Mouse (Mus musculus) kidney, postnatal 10 days (tissue): Measurements from ENCODE around the gene Fcmr.
A peak's percentile ranks its signal among the peaks of the same experiment; 100 is the strongest.

Experiments used
- DNase-seq: peaks from one replicate; pipeline ENCODE4 v3.0.0; 2021; ENCODE audit warnings: mixed read lengths

The Fcmr gene

DNA sequence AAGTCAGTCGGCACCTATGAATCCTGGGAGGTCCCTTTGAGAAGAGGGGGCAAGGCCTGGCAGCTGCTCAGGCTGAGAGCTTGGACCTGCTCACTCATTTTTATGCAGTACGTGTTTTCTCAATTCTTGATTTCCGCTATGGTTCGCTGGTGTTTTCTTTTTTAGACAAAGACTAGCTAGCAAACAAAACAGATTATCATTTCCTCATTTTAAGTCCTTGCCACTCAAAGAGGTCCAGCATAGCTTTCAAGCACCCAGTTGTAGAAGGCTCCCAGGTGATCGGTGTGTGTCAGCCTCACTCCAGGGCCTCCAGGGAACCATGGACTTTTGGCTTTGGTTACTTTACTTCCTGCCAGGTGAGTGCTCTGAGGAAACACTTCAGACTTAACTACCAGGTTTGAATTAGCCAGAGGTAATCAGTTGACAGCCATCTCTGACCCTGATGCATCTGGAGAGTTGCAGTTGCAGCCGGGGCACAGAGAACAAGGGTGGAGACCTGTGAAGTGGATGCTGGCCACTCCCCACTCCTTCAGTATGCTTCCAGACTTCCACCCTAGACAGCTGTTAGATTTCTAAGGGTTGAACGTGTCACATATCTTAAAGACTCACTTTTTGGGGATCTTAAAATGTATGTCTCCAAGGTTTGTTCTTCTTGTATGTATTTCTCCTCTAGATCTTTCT is at the start of gene Fcmr:
TSS of gene Fcmr (plus strand) at position 129 of the 681 bp plus-strand sequence.
- no peak for DNase-seq

DNA sequence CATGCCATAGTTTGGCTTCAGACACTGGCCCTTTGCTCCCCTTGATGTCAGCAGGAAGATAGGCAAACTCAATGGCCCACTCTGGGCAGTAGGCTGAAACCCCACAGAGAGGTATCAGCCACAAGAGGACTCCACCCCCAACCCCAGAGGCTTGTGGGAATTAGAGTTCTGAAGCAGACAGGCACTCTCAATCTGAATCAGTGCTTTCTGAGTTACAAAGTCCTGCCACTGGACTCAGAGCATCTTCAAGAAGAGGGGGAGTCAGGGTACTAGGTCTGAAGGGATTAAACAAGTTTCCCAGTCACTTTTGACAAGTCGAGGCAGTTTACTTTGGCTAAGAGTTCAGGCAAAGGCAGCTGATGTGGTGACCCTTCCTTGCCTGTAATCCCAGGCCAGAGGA is 45.7 kb upstream of the Fcmr start:
- DNase-seq, result peak; percentile 31

DNA sequence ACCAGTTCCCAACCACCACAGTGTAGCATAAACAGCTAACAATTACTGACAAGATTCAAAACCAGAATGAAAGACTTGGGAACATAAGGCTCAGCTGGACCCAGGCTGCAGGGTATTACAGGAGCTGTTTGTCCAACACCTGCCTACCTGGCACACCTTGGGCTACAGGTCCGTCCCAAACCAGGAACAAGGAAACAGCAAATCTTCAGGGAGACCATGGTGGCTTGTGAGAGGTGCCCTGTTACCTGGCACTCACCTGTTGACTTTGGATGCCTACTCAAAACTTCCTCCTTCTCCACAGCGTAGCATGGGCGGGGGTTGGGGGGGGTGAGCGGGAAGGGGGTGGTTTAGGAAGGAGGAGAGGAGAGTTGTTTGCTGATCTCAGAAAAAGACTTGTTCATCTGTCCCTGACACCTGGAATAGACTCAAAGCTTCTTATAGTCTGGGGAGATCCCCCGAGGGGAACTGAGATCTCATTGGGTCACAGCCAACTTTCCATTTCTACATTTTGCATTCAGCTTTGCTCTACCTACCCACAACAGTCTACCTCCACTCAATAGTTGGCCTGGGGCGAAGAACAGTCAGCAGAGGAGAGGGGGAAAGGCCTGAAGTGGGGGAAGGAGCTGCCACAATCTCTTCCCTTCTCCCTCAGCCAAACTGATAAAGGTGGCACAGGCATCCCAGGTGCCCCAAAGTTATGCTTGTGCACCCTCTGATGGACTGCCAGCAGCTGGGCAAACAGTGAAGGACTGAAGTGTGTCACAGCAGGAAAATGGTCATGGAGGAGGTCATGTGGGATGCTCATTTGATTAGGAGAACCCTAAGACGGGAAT is 44.9 kb upstream of the Fcmr start:
- DNase-seq, result no peak

DNA sequence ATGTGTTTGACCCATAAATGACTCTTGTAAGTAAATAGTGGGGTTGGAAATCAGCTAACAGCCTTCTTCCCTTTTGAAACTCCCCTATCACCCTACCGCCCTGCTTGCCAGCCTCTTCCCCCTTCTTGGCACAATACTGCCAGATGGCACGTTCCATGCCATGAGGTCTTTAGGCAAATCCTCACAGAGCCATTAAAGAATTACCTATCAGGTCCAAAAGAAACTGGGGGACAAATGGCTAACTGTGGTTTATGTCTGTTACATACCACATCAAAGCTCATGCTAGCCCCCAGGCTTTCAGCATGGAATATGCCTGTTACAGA is 44.4 kb upstream of the Fcmr start:
- DNase-seq, result no peak

DNA sequence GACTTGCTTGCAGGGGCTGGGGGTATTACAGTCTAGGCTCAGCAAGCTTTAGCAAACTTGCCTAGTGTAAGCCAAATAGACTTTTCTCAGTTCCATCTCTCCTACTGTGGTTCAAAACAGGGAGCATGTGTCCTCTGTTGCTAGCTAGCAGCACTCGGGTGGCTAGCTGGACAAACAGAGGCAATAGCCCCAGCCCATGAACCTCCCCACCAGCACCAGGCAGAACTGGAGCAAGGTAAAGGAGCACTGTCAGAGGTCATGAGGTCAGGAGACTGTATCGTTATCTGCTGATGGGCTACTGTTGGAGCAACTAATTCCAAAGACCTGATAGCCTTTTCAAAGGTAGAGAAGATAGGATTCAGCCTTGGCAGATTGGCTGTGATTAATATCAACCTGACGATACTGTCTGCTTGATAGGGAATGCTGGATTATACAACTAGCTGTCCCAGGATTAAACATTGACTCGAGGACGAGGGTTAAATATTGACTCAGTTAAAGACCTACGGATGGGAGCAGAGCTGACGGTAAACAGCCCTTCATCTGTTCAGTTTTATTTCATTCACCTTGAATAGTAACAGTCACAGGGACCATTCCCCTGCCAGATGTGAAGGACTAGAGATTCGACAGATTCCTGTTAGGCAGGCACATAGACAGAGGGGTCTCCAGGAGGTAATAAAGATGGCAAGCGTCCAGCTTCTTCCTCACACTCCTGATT is 43.4 kb upstream of the Fcmr start:
- peak; percentile 35 for DNase-seq

DNA sequence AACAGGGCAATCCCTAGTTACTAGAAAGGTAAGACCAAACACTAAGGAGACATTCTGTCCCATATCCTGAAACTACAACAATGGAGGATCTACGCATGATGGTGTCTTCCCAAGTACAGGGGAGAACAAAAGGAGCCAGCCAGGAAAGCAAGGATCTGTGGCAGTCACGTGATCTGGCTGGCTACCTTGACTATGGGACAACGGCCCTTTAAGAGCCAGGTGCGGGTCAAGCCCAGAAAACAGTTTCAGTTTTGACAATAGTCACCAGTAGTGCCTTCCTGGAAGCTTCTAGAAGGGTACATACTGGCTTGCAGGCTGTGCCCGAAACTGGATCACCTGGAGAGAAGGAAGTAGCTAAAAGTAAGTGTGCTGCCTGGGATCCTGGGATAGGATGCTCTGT is 39.0 kb upstream of the Fcmr start, which contains the start of gene Pigr:
TSS of gene Pigr (plus strand) at position 237 of the 400 bp plus-strand sequence.
- DNase-seq, result no peak

DNA sequence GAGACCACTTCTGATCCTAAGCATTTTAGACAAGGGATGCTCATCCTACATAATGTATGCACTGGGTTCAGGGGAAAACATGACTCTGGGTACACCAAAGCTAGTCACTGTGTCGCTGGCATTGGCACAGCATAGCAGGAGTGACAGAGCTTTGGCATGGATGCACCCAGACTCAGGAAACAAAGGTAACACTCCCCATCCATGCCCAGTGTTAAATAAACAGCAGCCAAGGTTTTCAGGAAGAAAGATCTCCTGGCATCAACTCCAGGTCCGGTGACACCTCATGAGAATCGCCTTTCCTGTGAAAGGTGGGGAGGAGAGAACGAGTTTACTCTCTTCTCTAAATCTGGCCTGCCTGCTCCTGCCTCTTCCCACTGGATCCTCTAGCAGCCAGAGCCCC is 36.8 kb upstream of the Fcmr start:
- no peak for DNase-seq

DNA sequence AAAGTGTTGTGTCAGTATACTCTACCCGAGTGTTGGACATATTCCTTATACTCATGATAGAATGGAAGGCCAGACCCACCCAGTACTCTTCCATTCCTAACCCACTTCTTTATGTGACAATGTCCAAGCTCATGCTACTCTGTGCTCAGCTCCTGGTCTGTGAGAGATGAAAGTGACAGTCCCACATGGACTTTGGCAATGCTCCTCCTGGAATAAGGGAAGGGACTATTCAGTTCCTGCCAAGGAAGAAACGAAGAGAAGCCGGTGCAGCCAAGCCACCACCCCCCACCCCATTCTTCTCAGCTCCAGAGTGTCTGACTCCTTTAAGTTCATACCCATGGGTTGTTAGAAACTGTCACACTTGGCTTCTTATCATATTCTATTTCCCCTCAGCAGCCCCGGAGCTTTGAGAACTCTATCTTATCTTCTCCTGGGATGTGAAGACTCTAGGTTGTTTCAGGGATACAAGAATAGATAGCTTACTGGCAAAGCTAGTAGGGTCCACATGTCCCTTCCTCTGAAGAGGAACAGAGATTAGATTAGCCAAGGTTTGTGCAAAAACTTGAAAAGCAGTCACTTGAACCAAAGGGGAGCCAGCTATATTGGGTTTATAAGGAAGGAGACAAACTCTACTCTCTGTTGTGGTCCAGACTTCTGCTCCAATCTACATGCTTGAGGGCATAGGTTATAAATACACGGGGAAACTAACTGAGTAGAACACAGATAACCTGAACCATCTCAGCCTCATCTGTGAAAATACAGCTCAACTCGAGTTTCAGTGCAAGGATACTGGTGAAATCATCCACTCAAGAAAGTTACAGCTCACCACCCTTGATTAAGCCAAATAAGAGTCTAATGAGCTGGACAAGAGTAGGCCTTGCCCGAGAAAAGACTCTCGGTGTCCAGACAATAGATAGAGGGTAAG is 35.3 kb upstream of the Fcmr start:
- DNase-seq, result no peak

DNA sequence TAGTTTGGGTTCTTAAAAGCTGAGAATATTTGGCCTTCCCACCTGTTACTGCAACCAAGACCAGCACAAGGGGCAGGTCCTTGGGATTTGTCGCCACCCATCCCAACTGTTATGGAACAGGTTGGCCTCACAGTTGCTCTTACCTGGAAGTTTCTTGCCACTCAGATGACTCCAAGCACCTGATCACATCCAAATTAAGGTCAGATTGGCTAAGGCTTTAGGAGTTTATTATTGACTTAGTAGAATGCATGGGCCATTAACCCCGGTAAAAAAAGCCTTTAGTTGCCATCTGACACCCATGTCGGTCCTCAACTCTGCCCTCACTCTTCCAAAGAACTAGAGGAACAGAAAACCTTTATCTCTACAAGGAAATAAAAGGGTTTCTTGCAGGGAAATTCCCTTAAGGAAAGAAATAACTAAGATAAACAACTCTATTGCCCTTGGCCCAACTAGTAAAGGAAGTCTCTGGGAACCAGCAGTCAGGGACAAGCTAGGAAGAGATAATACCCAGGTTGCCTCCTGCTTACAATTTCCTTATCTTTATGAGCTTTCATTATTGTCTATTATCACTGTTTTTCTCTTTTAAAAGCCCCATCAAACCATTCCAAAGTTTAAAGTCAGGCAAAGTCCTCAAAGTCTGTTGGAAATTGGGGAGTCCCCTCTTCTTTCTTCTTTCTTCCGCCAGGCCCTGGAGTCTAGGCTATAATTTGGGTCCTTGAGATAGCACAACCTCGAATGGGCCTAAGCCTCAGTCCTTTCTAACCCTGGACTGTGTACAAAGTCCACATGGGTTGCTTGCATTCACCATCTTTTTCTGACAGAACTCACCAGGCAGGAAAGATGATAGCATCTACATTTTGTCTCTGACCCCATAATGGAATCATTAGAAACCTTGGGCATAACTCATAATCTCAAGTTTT is 33.0 kb upstream of the Fcmr start:
- peak; percentile 33 for DNase-seq

DNA sequence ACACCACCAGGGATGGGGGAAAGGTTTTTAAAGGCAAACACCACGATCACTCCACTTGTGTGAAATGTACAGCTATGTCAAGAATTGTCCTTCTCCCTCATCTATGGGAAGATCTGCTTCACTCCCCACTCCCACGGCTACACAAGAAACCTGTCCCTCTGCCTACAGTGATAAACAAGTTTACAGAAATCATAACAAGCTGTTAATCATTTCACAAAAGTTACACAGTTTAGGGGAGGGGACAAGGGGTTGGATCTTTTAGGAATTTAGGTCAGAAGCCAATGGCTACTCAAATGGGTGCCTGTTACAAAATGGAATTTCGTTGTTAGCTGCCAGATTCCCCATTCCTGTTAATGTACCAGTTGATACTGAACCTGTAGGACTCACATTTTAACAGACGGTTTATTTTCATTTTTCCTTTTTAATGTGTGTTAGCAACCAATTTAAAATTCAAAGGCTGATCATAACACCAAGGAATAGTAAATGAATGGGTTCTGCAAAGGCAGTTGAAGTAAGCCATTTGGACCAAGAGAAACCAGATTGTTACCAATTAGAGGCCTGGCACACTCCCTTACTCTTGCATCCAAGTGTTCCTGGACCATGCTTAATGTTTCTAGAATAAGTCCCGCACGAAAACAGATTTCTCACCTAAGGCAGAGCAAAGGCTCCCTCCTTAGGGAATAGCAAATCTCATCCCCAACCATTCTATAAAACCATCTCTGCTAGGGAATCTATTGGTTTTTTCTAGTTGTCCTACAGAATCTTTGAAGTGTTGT is 30.1 kb upstream of the Fcmr start:
- DNase-seq, result no peak

DNA sequence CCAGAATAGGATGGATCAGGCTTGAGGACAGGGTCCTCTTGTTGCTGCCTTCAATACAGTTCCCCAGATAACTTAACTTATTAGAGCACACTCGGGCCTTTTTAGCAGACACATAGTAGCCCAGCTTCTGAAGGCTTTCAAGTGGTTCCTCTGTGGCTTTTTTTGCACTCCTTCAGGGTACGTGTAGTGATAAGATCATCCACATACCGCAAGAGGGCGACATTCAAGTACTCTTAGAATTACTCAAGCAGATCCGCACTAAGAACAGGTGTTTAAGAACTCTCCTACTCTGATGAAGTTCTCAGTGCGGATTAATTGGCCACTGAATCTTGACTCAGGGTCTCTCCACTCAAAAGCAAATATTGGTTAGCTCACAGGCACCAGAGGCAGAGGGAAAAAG is 27.2 kb upstream of the Fcmr start:
- peak; percentile 46 for DNase-seq

DNA sequence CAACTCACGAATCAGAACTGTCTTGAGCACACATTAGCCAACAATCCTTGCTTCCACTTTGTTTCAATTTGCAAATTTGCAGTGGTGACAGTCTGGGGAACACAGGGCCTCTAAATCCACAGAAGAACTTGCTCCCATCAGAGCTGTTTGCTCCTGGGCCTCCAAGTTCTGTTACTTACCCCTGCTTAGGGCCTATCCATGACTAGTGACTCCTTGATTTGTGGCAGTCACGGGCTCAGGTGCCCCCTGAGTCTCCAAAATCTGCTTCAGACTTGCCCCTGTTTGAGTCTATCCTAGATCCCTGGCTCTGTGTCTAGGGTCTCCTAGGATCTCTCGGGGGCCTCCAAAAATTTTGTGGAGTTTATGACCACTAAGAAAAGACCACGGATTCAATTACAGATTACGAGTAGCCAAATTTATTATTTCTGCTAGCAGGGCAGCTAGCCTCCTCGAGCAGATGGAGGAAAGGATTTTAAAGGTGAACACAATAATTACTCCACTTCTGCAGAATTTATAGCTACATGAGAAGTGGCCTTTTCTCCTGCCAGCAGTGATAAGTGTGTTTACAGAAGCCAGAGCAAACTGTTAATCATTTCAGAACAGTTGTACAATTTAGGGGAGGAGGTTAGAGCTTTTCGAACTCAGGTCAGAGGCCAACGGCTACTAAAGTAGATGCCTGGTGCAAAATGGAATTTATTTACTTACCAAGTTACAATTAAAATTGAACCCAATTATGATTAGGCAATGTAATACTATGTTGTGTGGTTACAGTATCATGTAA is 24.7 kb upstream of the Fcmr start:
- DNase-seq, result no peak

DNA sequence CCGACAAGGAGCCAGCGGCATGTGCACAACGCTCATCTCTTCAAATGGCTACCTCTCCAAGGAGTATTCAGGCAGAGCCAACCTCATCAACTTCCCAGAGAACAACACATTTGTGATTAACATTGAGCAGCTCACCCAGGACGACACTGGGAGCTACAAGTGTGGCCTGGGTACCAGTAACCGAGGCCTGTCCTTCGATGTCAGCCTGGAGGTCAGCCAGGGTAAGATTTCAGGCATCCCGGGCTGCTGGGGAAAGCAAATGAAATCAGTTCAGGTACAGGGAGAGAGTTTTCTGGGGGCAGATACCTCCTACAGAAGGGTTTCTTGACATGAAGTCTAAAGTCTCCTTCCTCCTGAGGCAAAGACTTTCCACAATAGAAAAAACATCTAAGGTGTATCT is 23.8 kb upstream of the Fcmr start:
- DNase-seq, result no peak

DNA sequence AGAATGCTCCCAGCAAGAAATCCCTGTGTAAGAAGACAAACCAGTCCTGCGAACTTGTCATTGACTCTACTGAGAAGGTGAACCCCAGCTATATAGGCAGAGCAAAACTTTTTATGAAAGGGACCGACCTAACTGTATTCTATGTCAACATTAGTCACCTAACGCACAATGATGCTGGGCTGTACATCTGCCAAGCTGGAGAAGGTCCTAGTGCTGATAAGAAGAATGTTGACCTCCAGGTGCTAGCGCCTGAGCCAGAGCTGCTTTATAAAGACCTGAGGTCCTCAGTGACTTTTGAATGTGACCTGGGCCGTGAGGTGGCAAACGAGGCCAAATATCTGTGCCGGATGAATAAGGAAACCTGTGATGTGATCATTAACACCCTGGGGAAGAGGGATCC is 21.0 kb upstream of the Fcmr start:
- no peak for DNase-seq

DNA sequence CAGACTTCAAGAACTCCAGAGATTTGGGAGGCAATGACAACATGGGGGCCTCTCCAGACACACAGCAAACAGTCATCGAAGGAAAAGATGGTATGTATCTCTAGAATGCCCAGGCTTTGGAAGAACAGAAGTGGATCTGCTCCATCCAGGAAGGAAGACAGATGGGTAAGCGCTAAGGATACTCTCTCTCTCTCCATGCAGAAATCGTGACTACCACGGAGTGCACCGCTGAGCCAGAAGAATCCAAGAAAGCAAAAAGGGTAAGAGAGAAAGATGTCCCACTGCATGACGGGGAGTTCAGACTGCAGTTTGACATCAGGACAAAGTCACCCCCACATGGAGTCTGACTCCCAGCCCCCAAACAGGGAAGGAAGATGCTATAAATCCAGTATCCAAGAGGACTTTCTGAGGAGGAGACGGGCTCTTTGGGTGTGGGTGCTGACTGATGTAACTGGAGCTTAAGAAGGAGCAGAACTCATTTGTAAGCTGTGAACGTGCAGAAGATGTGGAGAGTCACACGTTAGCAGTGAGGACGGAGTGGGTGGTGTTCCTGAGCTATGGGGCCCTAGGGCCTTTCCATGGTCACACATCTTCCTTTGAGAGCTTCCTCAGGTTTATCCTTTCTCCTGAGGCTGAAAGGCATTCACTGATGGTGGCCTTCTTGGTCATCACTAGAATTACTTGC is 15.8 kb upstream of the Fcmr start:
- DNase-seq, result no peak

DNA sequence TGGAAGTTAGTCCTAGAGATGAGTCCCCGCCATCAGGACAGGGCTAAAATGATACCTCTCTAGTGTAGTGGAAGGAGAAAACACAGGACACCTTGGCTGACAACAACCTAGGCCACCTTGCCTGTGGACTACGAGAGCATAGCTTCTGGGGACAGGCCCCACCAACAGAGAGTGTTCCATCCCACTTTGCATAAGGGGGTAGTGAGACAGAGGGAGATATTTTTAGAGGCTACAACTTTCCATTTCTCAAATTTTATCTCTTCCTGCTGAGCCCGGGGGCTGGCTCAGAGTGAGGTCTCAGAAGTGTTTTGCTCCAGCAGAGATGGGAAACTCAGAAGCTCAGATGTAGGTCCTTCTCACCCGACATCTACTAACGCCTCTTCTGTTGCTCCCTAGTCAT is 15.1 kb upstream of the Fcmr start:
- no peak for DNase-seq

DNA sequence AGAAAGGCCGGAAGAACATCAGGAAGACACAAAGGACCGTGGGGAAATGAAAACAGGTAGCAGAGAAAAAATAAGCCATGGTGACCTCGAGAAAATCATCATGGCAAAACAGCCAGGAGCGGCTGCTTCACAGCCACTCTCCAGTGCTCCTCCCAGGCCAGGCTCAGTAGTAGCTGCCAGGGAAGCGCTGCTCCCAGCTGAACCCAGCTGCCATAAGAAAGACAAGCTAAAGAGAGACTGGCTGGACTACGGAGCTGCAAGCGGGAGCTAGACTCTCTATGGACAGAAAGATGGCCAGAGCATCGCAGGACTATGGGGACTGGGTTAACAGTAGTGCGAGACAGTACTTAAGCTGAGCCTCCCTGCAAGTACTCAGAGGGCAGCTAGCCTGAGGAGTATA is 10.7 kb upstream of the Fcmr start:
- DNase-seq, result no peak

DNA sequence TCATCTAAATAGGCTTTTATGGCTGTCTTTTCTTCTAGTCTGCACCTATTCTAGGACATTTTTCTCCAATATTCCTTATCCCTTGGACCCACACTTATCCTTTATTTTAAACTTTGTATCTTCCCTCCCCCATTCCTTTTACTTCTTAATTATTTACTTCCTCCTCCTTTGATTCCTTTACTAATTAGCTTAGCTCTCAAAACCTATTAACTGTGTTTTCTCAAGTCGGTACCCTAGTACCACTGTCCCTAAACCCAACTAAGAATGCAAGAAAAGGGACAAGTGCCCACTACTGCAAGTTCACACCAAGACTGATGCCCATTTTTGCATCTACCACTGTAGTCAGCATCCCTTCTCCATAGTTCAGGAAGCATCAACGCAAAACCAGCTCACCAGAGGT is 9.7 kb upstream of the Fcmr start:
- DNase-seq, result no peak

DNA sequence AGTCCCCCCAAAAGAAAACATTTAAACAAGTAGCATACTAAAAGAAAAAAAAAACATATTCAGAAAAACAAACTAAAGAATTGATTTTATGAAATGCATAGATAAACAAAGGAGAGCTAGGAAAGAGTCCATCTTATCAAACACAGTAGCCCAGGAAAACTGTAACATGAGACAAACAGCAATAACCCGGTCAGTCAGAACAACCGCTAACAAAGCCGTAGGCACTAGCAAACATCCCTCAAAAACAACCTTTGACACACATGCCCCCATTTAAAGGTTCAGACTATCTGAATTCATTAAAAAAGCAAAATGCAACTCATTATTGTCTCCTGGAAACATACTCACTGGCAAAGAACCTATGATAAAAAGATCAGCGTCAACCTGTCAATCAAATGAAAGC is 8.0 kb upstream of the Fcmr start:
- DNase-seq, result no peak
